10 mouse cellular contexts compared by ENCODE assay signal in genomic region chr11:75155985-75156384, GRCm38 (mm10). TPM values are rescaled to one million over a fixed set of nuclear protein-coding genes. Genes with fewer than 3 reads are reported as not detected.
DNase-seq lines count a peak whose midpoint lies in the region; ATAC-seq and TF ChIP-seq lines count a peak whose summit lies in the region.
"Had no signal": no experiment of that assay in that cellular context is flagged by ENCODE, and none has a peak within 500 bp of the region (broad histone marks: within the 10 kb centered on the region; RNA-seq: fewer than 3 reads in every experiment).

No protein-coding gene starts in this region.

- WGBS in forebrain, embryonic 15.5 days, result 81% methylated on average over 6 of the region's 6 CpGs
- 77% methylated on average over 6 of the region's 6 CpGs for WGBS in forebrain, postnatal 0 days
- 52% methylated on average over 6 of the region's 6 CpGs for WGBS in kidney, postnatal 0 days
- 67% methylated on average over 6 of the region's 6 CpGs for whole genome bisulfite sequencing in limb, embryonic 10.5 days

- no peak for TF ChIP-seq CTCF in forebrain, postnatal 0 days (IDR thresholded peaks at IDR 0.05; ENCODE audit: low read depth)
- TF ChIP-seq CTCF in kidney, postnatal 0 days (IDR thresholded peaks at IDR 0.05; ENCODE audit: low read depth), result no peak
- no peak for TF ChIP-seq CTCF in cortical plate, adult 2 months (IDR thresholded peaks at IDR 0.05; ENCODE audit: extremely low read depth, insufficient read depth, low read length)

- no peak for DNase-seq in forebrain, postnatal 0 days
- DNase-seq in kidney, postnatal 0 days (ENCODE audit: low spot score), result no peak
- no peak for DNase-seq in kidney, postnatal 36 days
- DNase-seq in limb, embryonic 10.5 days (ENCODE audit: low spot score), result no peak
- no peak for DNase-seq in adrenal gland, adult 2 months
- DNase-seq in thymus, adult 18-20 months, result no peak

- no peak for ATAC-seq in forebrain, embryonic 15.5 days (replicated peaks)
- ATAC-seq in forebrain, postnatal 0 days, result no peak
- ATAC-seq in kidney, postnatal 0 days (replicated peaks; ENCODE audit: low FRiP score, low read depth), result no peak
- ATAC-seq: forebrain, embryonic 16.5 days; Patski had no signal

- 0 out of 2 replicates have a peak overlapping the region, but pooled peaks have one; percentile 24 for H3K27ac ChIP-seq in forebrain, embryonic 15.5 days (replicated peaks)
- no peak overlapping the region for H3K27ac ChIP-seq in forebrain, postnatal 0 days (ENCODE audit: low read depth, low read length)
- peak overlapping the region; percentile 54 for H3K27ac ChIP-seq in kidney, postnatal 0 days
- H3K27ac ChIP-seq in cortical plate, adult 2 months (ENCODE audit: insufficient read depth, low read length), result peak overlapping the region; percentile 40; the same call in 1 of the 2 replicates
- peak overlapping the region; percentile 71 for H3K27ac ChIP-seq in limb, embryonic 10.5 days

- no peak overlapping the region for H3K4me2 ChIP-seq in forebrain, embryonic 15.5 days (replicated peaks)
- H3K4me2 ChIP-seq in forebrain, postnatal 0 days (ENCODE audit: low read depth), result no peak overlapping the region
- no peak overlapping the region for H3K4me2 ChIP-seq in kidney, postnatal 0 days (ENCODE audit: low read length)

- H3K36me3 ChIP-seq in forebrain, embryonic 15.5 days, result peaks cover 8% of the 10 kb centered on the region; the same call in 1 of the 2 replicates
- H3K36me3 ChIP-seq in forebrain, postnatal 0 days (ENCODE audit: insufficient read depth), result peaks cover 16% of the 10 kb centered on the region
- 0 out of 2 replicates have a peak, but pooled peaks cover 4% of the 10 kb centered on the region for H3K36me3 ChIP-seq in kidney, postnatal 0 days (ENCODE audit: insufficient read depth, low read length)
- H3K36me3 ChIP-seq in limb, embryonic 10.5 days, result peaks cover 43% of the 10 kb centered on the region

- no peak overlapping the region for H3K9ac ChIP-seq in forebrain, embryonic 15.5 days (replicated peaks)
- H3K9ac ChIP-seq in forebrain, postnatal 0 days, result no peak overlapping the region
- H3K9ac ChIP-seq in kidney, postnatal 0 days (ENCODE audit: low read depth, low read length), result no peak overlapping the region

- H3K9me3 ChIP-seq in forebrain, embryonic 15.5 days, result no peaks in the 10 kb centered on the region
- no peaks in the 10 kb centered on the region for H3K9me3 ChIP-seq in forebrain, postnatal 0 days (ENCODE audit: low read length)
- H3K9me3 ChIP-seq in kidney, postnatal 0 days (replicated peaks; ENCODE audit: low read length), result no peaks in the 10 kb centered on the region
- no peaks in the 10 kb centered on the region for H3K9me3 ChIP-seq in limb, embryonic 10.5 days (replicated peaks)

- H3K4me3 ChIP-seq in forebrain, embryonic 15.5 days, result no peak overlapping the region
- H3K4me3 ChIP-seq in forebrain, postnatal 0 days (ENCODE audit: low read depth, low read length), result no peak overlapping the region
- no peak overlapping the region for H3K4me3 ChIP-seq in kidney, postnatal 0 days (replicated peaks; ENCODE audit: low read depth, low read length)
- no peak overlapping the region for H3K4me3 ChIP-seq in cortical plate, adult 2 months (ENCODE audit: insufficient read depth, low read length)
- H3K4me3 ChIP-seq in limb, embryonic 10.5 days, result no peak overlapping the region

- no peaks in the 10 kb centered on the region for H3K27me3 ChIP-seq in forebrain, embryonic 15.5 days
- H3K27me3 ChIP-seq in forebrain, postnatal 0 days (ENCODE audit: insufficient read depth, low read length), result no peaks in the 10 kb centered on the region
- no peaks in the 10 kb centered on the region for H3K27me3 ChIP-seq in kidney, postnatal 0 days (ENCODE audit: insufficient read depth, low read length)
- no peaks in the 10 kb centered on the region for H3K27me3 ChIP-seq in limb, embryonic 10.5 days (ENCODE audit: low read depth, poor library complexity, severe bottlenecking)
- H3K27me3 ChIP-seq: Patski had no signal

- no peak for TF ChIP-seq POLR2A in cortical plate, adult 2 months (IDR thresholded peaks at IDR 0.05; ENCODE audit: extremely low read depth, insufficient read depth, low read length)

- no peaks in the 10 kb centered on the region for H3K4me1 ChIP-seq in forebrain, embryonic 15.5 days
- no peaks in the 10 kb centered on the region for H3K4me1 ChIP-seq in forebrain, postnatal 0 days (ENCODE audit: insufficient read depth)
- H3K4me1 ChIP-seq in kidney, postnatal 0 days (replicated peaks; ENCODE audit: insufficient read depth, low read length), result peaks cover 13% of the 10 kb centered on the region; the same call in 1 of the 2 replicates
- H3K4me1 ChIP-seq in cortical plate, adult 2 months (ENCODE audit: control insufficient read depth, insufficient read depth, low read length), result no peaks in the 10 kb centered on the region
- peaks cover 38% of the 10 kb centered on the region for H3K4me1 ChIP-seq in limb, embryonic 10.5 days

RNA-seq across cellular contexts. Expression of gene Hic1, which starts 13.3 kb away (rescaled TPM):
- polyA plus RNA-seq in forebrain, embryonic 15.5 days (2015; fragmentation: Nextera tagmentation; extraction: Ambion mirVana), result 2.1 and 2.2 TPM in 2 replicates
- total RNA-seq in forebrain, postnatal 0 days (2014; rRNA removed), result 4.2 and 4.5 TPM in 2 replicates
- 1.7 TPM in 2 replicates for polyA plus RNA-seq in forebrain, postnatal 0 days (2015; fragmentation: Nextera tagmentation; extraction: Ambion mirVana)
- 18.5 and 26.9 TPM in 2 replicates for polyA plus RNA-seq in kidney, postnatal 0 days (2015; fragmentation: Nextera tagmentation; extraction: Ambion mirVana)
- polyA plus RNA-seq in cortical plate, adult 2 months (2012; rRNA removed), result 3.0 and 3.8 TPM in 2 replicates
- polyA plus RNA-seq in limb, embryonic 10.5 days (2016; fragmentation: Nextera tagmentation; extraction: Ambion mirVana), result 0.99 and 3.5 TPM in 2 replicates
- total RNA-seq in adrenal gland, adult 2 months (2021), result 10 to 100 TPM in 1 of 2 experiments, 1 to 10 TPM in 1; 7.5 to 15.4 TPM
- polyA plus RNA-seq in adrenal gland, adult 2 months (2012; rRNA removed), result 25.9 and 26.9 TPM in 2 replicates

RNA-seq across cellular contexts. Expression of gene Ovca2, which starts 22.6 kb away (rescaled TPM):
- 15.4 and 21.6 TPM in 2 replicates for polyA plus RNA-seq in forebrain, embryonic 15.5 days (2015; fragmentation: Nextera tagmentation; extraction: Ambion mirVana)
- total RNA-seq in forebrain, postnatal 0 days (2014; rRNA removed), result 15.5 and 19.6 TPM in 2 replicates
- 11.5 and 16.3 TPM in 2 replicates for polyA plus RNA-seq in forebrain, postnatal 0 days (2015; fragmentation: Nextera tagmentation; extraction: Ambion mirVana)
- polyA plus RNA-seq in kidney, postnatal 0 days (2015; fragmentation: Nextera tagmentation; extraction: Ambion mirVana), result 26.6 and 28.3 TPM in 2 replicates
- polyA plus RNA-seq in cortical plate, adult 2 months (2012; rRNA removed), result 19.5 and 21.4 TPM in 2 replicates
- 38.0 and 39.9 TPM in 2 replicates for polyA plus RNA-seq in limb, embryonic 10.5 days (2016; fragmentation: Nextera tagmentation; extraction: Ambion mirVana)
- 10 to 100 TPM; 20.4 to 26.5 TPM for total RNA-seq in adrenal gland, adult 2 months (2021)
- 7.0 and 7.4 TPM in 2 replicates for polyA plus RNA-seq in adrenal gland, adult 2 months (2012; rRNA removed)

RNA-seq across cellular contexts. Expression of gene Dph1, which starts 35.1 kb away (rescaled TPM):
- polyA plus RNA-seq in forebrain, embryonic 15.5 days (2015; fragmentation: Nextera tagmentation; extraction: Ambion mirVana), result 14.8 and 16.2 TPM in 2 replicates
- 19.5 and 21.0 TPM in 2 replicates for total RNA-seq in forebrain, postnatal 0 days (2014; rRNA removed)
- 12.7 and 13.8 TPM in 2 replicates for polyA plus RNA-seq in forebrain, postnatal 0 days (2015; fragmentation: Nextera tagmentation; extraction: Ambion mirVana)
- polyA plus RNA-seq in kidney, postnatal 0 days (2015; fragmentation: Nextera tagmentation; extraction: Ambion mirVana), result 26.3 TPM in 2 replicates
- 29.1 and 30.9 TPM in 2 replicates for polyA plus RNA-seq in cortical plate, adult 2 months (2012; rRNA removed)
- polyA plus RNA-seq in limb, embryonic 10.5 days (2016; fragmentation: Nextera tagmentation; extraction: Ambion mirVana), result 32.7 and 35.3 TPM in 2 replicates
- 10 to 100 TPM; 32.3 to 37.4 TPM for total RNA-seq in adrenal gland, adult 2 months (2021)
- 72.0 and 87.5 TPM in 2 replicates for polyA plus RNA-seq in adrenal gland, adult 2 months (2012; rRNA removed)

RNA-seq across cellular contexts. Expression of gene Rtn4rl1, which starts 37.6 kb away (rescaled TPM):
- 5.6 and 6.9 TPM in 2 replicates for polyA plus RNA-seq in forebrain, embryonic 15.5 days (2015; fragmentation: Nextera tagmentation; extraction: Ambion mirVana)
- 10.6 and 11.0 TPM in 2 replicates for total RNA-seq in forebrain, postnatal 0 days (2014; rRNA removed)
- polyA plus RNA-seq in forebrain, postnatal 0 days (2015; fragmentation: Nextera tagmentation; extraction: Ambion mirVana), result 11.9 and 15.6 TPM in 2 replicates
- 4.2 and 4.6 TPM in 2 replicates for polyA plus RNA-seq in kidney, postnatal 0 days (2015; fragmentation: Nextera tagmentation; extraction: Ambion mirVana)
- polyA plus RNA-seq in cortical plate, adult 2 months (2012; rRNA removed), result 37.9 and 40.1 TPM in 2 replicates
- polyA plus RNA-seq in limb, embryonic 10.5 days (2016; fragmentation: Nextera tagmentation; extraction: Ambion mirVana), result 0.90 and 1.3 TPM in 2 replicates
- total RNA-seq in adrenal gland, adult 2 months (2021), result 10 to 100 TPM; 29.2 to 58.9 TPM
- 48.1 and 62.9 TPM in 2 replicates for polyA plus RNA-seq in adrenal gland, adult 2 months (2012; rRNA removed)
